Mouse (Mus musculus): ENCODE data around the gene Gm5890. TPM values are rescaled to one million over a fixed set of nuclear protein-coding genes. Genes with fewer than 3 reads are reported as not detected.
"Not testable (repeated sequence)": the region's sequence is repeated elsewhere in the genome, so short reads cannot be mapped to it uniquely, and the experiment has no call there.

Gene Gm5890
- polyA plus RNA-seq (2012; rRNA removed) = not detected in 2 replicates

DNA sequence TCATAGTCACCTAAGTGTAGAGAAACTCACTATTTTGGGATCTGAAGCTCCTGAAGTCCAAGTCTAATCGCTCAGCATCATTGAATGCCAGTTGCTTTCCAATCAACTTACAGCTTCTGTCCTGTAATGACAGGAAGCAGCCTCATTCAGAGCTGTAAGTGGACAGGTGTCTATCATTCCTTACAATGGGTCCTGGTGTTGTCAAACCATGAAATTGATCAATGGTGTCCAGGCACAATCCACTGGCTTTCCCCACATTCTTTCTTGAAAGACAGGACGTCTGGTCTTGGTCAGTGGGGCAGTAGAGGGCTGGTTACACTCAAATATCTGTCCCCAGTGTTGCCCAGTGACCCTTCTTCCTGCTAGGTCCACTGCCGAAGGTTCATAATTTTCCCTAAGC is at the start of gene Gm5890:
Gene Gm5890 (minus strand): TSS at position 101 of the 400 bp plus-strand sequence.
- not testable (repeated sequence) for H3K27ac ChIP-seq (ENCODE audit: insufficient read depth, low read depth, low read length); H3K36me3 ChIP-seq (ENCODE audit: control insufficient read depth, insufficient read depth, low read length); H3K4me3 ChIP-seq (ENCODE audit: low read depth, low read length); H3K27me3 ChIP-seq (ENCODE audit: control insufficient read depth, insufficient read depth, low read length); H3K4me1 ChIP-seq (ENCODE audit: control insufficient read depth, insufficient read depth, insufficient read length, low read length)
- no CpG with 5 or more reads among the region's 3 CpGs for WGBS

DNA sequence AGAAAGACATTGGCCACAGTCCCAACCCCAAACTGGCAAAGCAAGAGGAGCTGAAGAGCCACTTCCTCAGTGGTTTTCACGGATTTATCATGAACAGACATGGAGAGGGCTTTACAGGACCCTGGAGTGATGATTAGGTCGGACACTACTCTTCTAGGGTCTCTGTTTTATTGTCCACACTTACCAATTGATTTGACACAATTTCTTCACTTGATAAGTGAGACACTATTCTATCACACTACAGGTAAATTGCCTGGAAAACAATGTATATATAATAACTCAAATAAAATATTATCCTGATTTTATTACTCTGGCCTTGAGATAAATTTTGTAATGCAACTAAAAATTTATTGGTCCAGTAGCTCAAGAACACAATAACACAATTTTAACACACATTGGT is 28.9 kb downstream of the Gm5890 start, which contains the start of gene Gm4498:
Gene Gm4498 (minus strand): TSS at position 101 of the 400 bp plus-strand sequence.
- not testable (repeated sequence) for H3K27me3 ChIP-seq (ENCODE audit: control insufficient read depth, insufficient read depth, low read length); H3K4me1 ChIP-seq (ENCODE audit: control insufficient read depth, insufficient read depth, insufficient read length, low read length); H3K4me3 ChIP-seq (ENCODE audit: low read depth, low read length); H3K27ac ChIP-seq (ENCODE audit: insufficient read depth, low read depth, low read length); H3K36me3 ChIP-seq (ENCODE audit: control insufficient read depth, insufficient read depth, low read length)
- no CpG with 5 or more reads among the region's 2 CpGs for WGBS

Other genes with a start within 250 kb of the Gm5890 start
- 0.08 and 0.14 TPM in 2 replicates for gene Vmn1r91, start 163.2 kb downstream of the Gm5890 start, polyA plus RNA-seq (2012; rRNA removed)
- not detected in 2 replicates for gene Gm16442, start 140.3 kb downstream of the Gm5890 start, polyA plus RNA-seq (2012; rRNA removed)
- not detected in 2 replicates for gene Vmn1r93, start 123.7 kb downstream of the Gm5890 start, polyA plus RNA-seq (2012; rRNA removed)
- not detected in 2 replicates for gene Vmn1r94, start 94.5 kb downstream of the Gm5890 start, polyA plus RNA-seq (2012; rRNA removed)
- not detected in 2 replicates for gene Vmn1r95, start 69.1 kb downstream of the Gm5890 start, polyA plus RNA-seq (2012; rRNA removed)
- not detected in 2 replicates for gene Gm6164, start 57.2 kb downstream of the Gm5890 start, polyA plus RNA-seq (2012; rRNA removed)
- gene Gm4498, start 29.0 kb downstream of the Gm5890 start, polyA plus RNA-seq (2012; rRNA removed) = not detected in 2 replicates
- gene Gm4133, start 71.2 kb upstream of the Gm5890 start, polyA plus RNA-seq (2012; rRNA removed) = not detected in 2 replicates
- not detected in 2 replicates for gene Gm5728, start 112.6 kb upstream of the Gm5890 start, polyA plus RNA-seq (2012; rRNA removed)
- not detected in 2 replicates for gene Vmn1r100, start 155.1 kb upstream of the Gm5890 start, polyA plus RNA-seq (2012; rRNA removed)
- not detected in 2 replicates for gene Vmn1r101, start 179.8 kb upstream of the Gm5890 start, polyA plus RNA-seq (2012; rRNA removed)
- not detected in 2 replicates for gene Gm10670, start 212.1 kb upstream of the Gm5890 start, polyA plus RNA-seq (2012; rRNA removed)
- not detected in 2 replicates for gene Vmn1r103, start 247.7 kb upstream of the Gm5890 start, polyA plus RNA-seq (2012; rRNA removed)

Measured in small intestine, adult 2 months (tissue).